Mouse (Mus musculus) hindbrain, embryonic 16.5 days (tissue): ENCODE measurements around the gene Nfkb1. TPM values are rescaled to one million over a fixed set of nuclear protein-coding genes. Genes with fewer than 3 reads are reported as not detected.

Experiments
- ATAC-seq: fragments of 200-750 bp; cut with Nextera tagmentation; 2 replicates; pipeline ENCODE4 v1.8.0; 2017; ENCODE audit warnings: moderate TSS enrichment, moderate library complexity
- H3K27ac ChIP-seq: fragments of 300-500 bp; sonication (generic); 2 replicates; pipeline ENCODE4 v1.5.1; 2014; ENCODE audit warnings: low read depth, mild to moderate bottlenecking, control low read depth, low read length, moderate library complexity
- H3K27me3 ChIP-seq: fragments of 300-500 bp; sonication (generic); replicated peaks from 2 replicates; pipeline ENCODE4 v1.6.1; 2014; ENCODE audit warnings: low read length; ENCODE audit not compliant: control insufficient read depth, insufficient read depth
- H3K36me3 ChIP-seq: fragments of 300-500 bp; sonication (generic); 2 replicates; pipeline ENCODE4 v1.6.1; 2014; ENCODE audit warnings: mild to moderate bottlenecking, low read length, moderate library complexity, mixed read lengths; ENCODE audit not compliant: control insufficient read depth, insufficient read depth
- H3K4me1 ChIP-seq: fragments of 300-500 bp; sonication (generic); 2 replicates; pipeline ENCODE4 v1.6.1; 2014; ENCODE audit warnings: low read depth, low read length; ENCODE audit not compliant: control insufficient read depth, insufficient read depth
- H3K4me2 ChIP-seq: fragments of 300-500 bp; sonication (generic); 2 replicates; pipeline ENCODE4 v1.6.1; 2014; ENCODE audit warnings: mild to moderate bottlenecking, low read length, control low read depth, moderate library complexity
- H3K4me3 ChIP-seq: fragments of 300-500 bp; sonication (generic); 2 replicates; pipeline ENCODE4 v1.5.1; 2014; ENCODE audit warnings: mild to moderate bottlenecking, low read length, control low read depth, moderate library complexity
- H3K9ac ChIP-seq: fragments of 300-500 bp; sonication (generic); 2 replicates; pipeline ENCODE4 v1.6.1; 2014; ENCODE audit warnings: low read depth, mild to moderate bottlenecking, control low read depth, low read length, moderate library complexity
- H3K9me3 ChIP-seq: fragments of 300-500 bp; sonication (generic); 2 replicates; pipeline ENCODE4 v1.6.1; 2014; ENCODE audit warnings: mild to moderate bottlenecking, low read length, moderate library complexity; ENCODE audit not compliant: control insufficient read depth
- WGBS: fragments of 180-500 bp; shearing (Covaris S2); extraction: QIAGEN DNeasy Blood & Tissue Kit; methylation state at CpG from one replicate; pipeline ENCODE4 v1.1.7; 2014; 5-methylcytosine and 5-hydroxymethylcytosine counted together
- polyA plus RNA-seq: library from polyadenylated mRNA; unstranded; fragments of >200 nt; fragmentation: Nextera tagmentation; extraction: Ambion mirVana; gene quantifications from 2 replicates; pipeline ENCODE4 v1.2.1, GENCODE M21; 2015

Nfkb1 gene
- polyA plus RNA-seq, 1 experiment from 2014 or later = 7.5 TPM

DNA sequence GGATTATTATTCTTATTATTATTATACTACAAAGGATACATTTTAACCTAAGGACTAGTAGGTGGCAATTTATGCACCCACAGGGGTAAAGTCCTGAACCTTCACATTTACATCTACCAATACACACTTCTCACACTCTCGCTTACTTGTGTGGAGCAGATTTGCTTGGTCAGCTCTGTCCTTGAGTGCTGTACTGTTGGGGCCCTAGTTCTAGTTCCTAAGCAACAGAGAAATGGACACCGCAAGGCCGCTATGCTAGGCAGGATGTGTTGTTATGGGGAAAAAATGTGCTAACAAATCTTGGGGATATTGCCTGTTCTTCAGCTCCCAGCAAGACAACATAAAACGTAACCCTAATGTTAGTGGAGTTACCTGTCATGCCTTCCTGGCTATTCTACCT, 99.3 kb downstream of the Nfkb1 start:
- WGBS = 82% methylated on average over 4 of the region's 4 CpGs
- H3K4me1 ChIP-seq = no peaks in the 10 kb centered on the region
- no peaks in the 10 kb centered on the region for H3K9me3 ChIP-seq
- no peak overlapping the region for H3K4me2 ChIP-seq
- peak; percentile 63 for ATAC-seq
- no peak overlapping the region for H3K27ac ChIP-seq
- H3K27me3 ChIP-seq = no peaks in the 10 kb centered on the region
- H3K9ac ChIP-seq = no peak overlapping the region
- H3K4me3 ChIP-seq = no peak overlapping the region
- peaks cover 15% of the 10 kb centered on the region; the same call in 1 of the 2 replicates for H3K36me3 ChIP-seq

DNA sequence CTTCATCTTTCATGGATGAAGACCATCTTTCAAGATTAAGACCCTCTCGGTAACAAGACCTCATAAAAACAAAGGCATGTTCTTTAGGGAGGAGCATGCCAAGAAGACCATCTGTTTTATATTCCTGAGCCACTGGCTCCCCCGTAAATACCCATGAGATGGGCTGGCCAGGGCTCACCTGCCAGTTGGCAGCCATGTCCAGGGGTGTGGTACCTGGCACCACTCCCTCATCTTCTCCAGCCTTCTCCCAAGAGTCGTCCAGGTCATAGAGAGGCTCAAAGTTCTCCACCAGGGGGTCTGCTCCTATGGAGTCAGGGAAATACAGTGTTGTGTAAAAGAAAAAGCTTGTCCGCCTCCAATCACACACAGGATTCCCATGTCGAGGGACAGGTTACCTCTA, 100.0 kb downstream of the Nfkb1 start:
- 69% methylated on average over 5 of the region's 5 CpGs for WGBS
- Histone ChIP-seq H3K9ac (no peak overlapping the region), H3K4me1 (no peaks in the 10 kb centered on the region), H3K4me2 (no peak overlapping the region), H3K4me3 (no peak overlapping the region), H3K9me3 (no peaks in the 10 kb centered on the region), H3K27me3 (no peaks in the 10 kb centered on the region), H3K27ac (no peak overlapping the region), H3K36me3 (peaks cover 15% of the 10 kb centered on the region; the same call in 1 of the 2 replicates)
- ATAC-seq = no peak

GRCm38 (mm10) chr3:135590471-135590870, 100.9 kb downstream of the Nfkb1 start:
- Histone ChIP-seq H3K4me1 (no peaks in the 10 kb centered on the region), H3K4me2 (no peak overlapping the region), H3K4me3 (no peak overlapping the region), H3K9ac (no peak overlapping the region), H3K27me3 (no peaks in the 10 kb centered on the region), H3K27ac (no peak overlapping the region), H3K9me3 (no peaks in the 10 kb centered on the region), H3K36me3 (peaks cover 13% of the 10 kb centered on the region; the same call in 1 of the 2 replicates)
- ATAC-seq = no peak
- 87% methylated on average over 4 of the region's 4 CpGs for WGBS

DNA sequence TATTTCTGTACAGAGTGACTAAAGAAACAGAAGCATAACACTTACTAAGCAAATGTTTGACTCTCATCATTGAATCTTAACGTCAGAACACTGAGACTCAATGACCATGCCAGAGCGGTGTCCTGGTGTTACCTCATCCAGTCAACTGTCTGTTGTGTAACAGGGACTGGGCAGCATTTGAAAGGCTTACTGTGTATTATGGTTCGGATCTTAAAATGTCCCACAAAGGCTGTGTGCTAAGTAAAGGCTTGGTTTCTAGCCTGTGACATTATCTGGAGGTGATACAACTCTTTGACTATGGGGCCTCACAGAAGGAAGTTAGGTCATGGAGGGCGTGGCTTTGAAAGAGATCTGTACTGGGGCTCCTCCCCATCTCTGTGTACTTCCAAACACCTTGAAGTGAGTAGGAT, 104.9 kb downstream of the Nfkb1 start:
- peaks cover 10% of the 10 kb centered on the region; the same call in 1 of the 2 replicates for H3K36me3 ChIP-seq
- peaks cover 2% of the 10 kb centered on the region; the same call in 1 of the 2 replicates for H3K4me1 ChIP-seq
- ATAC-seq = no peak
- no peak overlapping the region for H3K27ac ChIP-seq
- WGBS = 90% methylated on average over 4 of the region's 4 CpGs
- no peaks in the 10 kb centered on the region for H3K9me3 ChIP-seq
- H3K9ac ChIP-seq = no peak overlapping the region
- no peak overlapping the region for H3K4me2 ChIP-seq
- no peak overlapping the region for H3K4me3 ChIP-seq
- H3K27me3 ChIP-seq = no peaks in the 10 kb centered on the region

DNA sequence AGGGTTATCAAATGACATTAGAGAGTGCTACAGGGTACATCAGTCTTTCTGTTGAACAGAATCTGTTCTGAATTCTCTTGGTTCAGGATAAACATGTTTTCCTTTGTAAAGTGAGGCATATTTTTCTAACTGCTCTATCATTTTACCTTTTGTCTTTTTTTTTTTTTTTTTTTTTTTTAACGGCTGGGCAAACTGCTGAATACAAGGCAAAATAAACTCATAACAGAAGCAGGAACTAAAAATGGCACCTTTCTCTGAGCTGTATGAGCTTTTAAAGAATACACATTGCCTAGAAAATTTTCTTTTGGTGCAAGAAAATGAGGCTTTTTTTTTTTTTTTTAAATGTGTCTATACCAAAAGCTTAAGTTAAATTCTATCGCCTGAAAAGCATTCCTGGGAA, 105.3 kb downstream of the Nfkb1 start:
- no peak for ATAC-seq
- no peak overlapping the region for H3K27ac ChIP-seq
- H3K36me3 ChIP-seq = peaks cover 10% of the 10 kb centered on the region; the same call in 1 of the 2 replicates
- no peak overlapping the region for H3K9ac ChIP-seq
- H3K4me1 ChIP-seq = peaks cover 4% of the 10 kb centered on the region; the same call in 1 of the 2 replicates
- no peak overlapping the region for H3K4me2 ChIP-seq
- H3K9me3 ChIP-seq = no peaks in the 10 kb centered on the region
- H3K27me3 ChIP-seq = no peaks in the 10 kb centered on the region
- 91% methylated on average over 2 of the region's 2 CpGs for WGBS
- H3K4me3 ChIP-seq = no peak overlapping the region

DNA sequence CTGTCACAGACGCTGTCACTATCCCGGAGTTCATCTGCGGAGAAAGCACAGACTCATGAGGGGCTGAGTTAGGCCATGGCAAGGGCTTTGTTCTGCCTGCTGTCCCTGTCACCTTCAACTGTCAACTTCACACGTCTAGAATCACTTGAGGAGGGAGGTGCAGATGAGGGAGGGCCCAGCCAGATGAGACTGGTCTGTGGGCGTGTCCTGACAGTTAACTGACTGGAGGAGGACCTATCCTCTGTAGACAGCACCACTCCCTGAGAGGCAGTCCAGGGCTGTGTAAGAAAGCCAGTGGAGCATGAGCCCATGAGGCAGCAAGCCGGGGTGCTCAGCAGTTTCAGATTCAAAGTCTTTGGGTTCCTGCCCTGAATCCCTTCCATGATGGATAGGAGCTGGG, 105.9 kb downstream of the Nfkb1 start:
- no peaks in the 10 kb centered on the region for H3K27me3 ChIP-seq
- H3K27ac ChIP-seq = no peak overlapping the region
- ATAC-seq = 0 out of 2 replicates have a peak, but pooled peaks have one; percentile 19
- peaks cover 6% of the 10 kb centered on the region; the same call in 1 of the 2 replicates for H3K4me1 ChIP-seq
- H3K9ac ChIP-seq = no peak overlapping the region
- H3K4me2 ChIP-seq = no peak overlapping the region
- H3K4me3 ChIP-seq = no peak overlapping the region
- peaks cover 10% of the 10 kb centered on the region; the same call in 1 of the 2 replicates for H3K36me3 ChIP-seq
- WGBS = 60% methylated on average over 6 of the region's 6 CpGs
- no peaks in the 10 kb centered on the region for H3K9me3 ChIP-seq

GRCm38 (mm10) chr3:135582246-135582645, 109.1 kb downstream of the Nfkb1 start:
- H3K4me3 ChIP-seq = no peak overlapping the region
- peak; percentile 3; the same call in 1 of the 2 replicates for ATAC-seq
- H3K27me3 ChIP-seq = no peaks in the 10 kb centered on the region
- H3K9me3 ChIP-seq = no peaks in the 10 kb centered on the region
- WGBS = 75% methylated on average over 7 of the region's 7 CpGs
- H3K36me3 ChIP-seq = 0 out of 2 replicates have a peak, but pooled peaks cover 3% of the 10 kb centered on the region
- peaks cover 7% of the 10 kb centered on the region; the same call in 1 of the 2 replicates for H3K4me1 ChIP-seq
- H3K27ac ChIP-seq = no peak overlapping the region
- H3K4me2 ChIP-seq = no peak overlapping the region
- no peak overlapping the region for H3K9ac ChIP-seq

- Histone ChIP-seq H3K9me3 (no peaks in the 10 kb centered on the region), H3K36me3 (0 out of 2 replicates have a peak, but pooled peaks cover 2% of the 10 kb centered on the region), H3K27me3 (no peaks in the 10 kb centered on the region), H3K4me2 (no peak overlapping the region), H3K9ac (no peak overlapping the region), H3K27ac (no peak overlapping the region; the same call in 1 of the 2 replicates), H3K4me1 (peaks cover 7% of the 10 kb centered on the region; the same call in 1 of the 2 replicates), H3K4me3 (no peak overlapping the region)
- WGBS = 11% methylated on average over 10 of the region's 10 CpGs
- peak; percentile 87 for ATAC-seq
Measured at GRCm38 (mm10) chr3:135581606-135582117, 109.7 kb downstream of the Nfkb1 start.

DNA sequence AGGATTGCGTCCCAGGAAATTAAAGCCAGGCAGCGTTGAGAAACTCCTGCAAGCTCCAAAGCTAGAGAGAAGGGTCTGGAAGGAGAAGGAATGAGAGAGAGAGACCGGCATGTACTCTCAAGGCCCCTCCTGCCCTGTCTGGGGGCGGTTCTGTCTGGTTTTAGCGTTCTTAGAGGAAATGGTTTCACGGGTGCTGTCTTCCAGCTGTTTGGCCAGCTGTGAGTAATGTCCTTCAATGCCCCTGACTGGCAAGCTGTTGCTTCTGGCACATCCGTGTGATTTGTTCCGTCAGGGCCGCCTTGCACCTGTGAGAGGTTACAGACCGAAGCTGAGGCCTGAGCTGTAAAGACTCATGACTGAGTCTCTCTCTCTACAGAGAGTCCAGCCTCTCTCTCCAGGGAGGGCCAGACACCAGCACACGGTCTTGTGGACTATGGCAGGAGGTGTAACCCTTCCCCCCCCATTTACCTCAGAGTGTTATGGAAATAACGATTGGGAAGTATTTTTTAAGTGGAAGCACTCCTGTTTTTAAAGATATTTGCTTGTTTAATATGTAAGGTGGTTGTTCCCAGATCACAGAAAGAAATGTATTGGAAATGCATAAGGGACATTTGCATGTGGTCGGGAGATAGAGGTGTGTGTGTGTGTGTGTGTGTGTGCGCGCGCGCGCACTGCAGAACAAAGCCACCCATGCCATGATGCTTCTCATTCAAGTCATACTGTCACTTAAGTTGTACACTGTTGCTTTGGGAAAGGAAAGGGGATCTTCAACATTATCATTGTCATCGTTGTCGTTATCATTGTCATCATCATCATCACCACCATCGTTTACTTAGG, 110.7 kb downstream of the Nfkb1 start:
- WGBS = 82% methylated on average over 21 of the region's 21 CpGs

More for the DNA sequence above, 110.7 kb downstream of the Nfkb1 start:
- Histone ChIP-seq H3K4me3 (no peak overlapping the region), H3K4me1 (peaks cover 7% of the 10 kb centered on the region; the same call in 1 of the 2 replicates), H3K27me3 (no peaks in the 10 kb centered on the region), H3K9ac (no peak overlapping the region; the same call in 1 of the 2 replicates), H3K9me3 (no peaks in the 10 kb centered on the region), H3K36me3 (0 out of 2 replicates have a peak, but pooled peaks cover 2% of the 10 kb centered on the region), H3K4me2 (no peak overlapping the region), H3K27ac (no peak overlapping the region)
- ATAC-seq = no peak
